Mouse (Mus musculus) kidney, postnatal 36 days (tissue): ENCODE data around the gene Casp6.

Experiments
- DNase-seq, 2 experiments: peaks; one replicate each; pipeline ENCODE4 v3.0.0; 2021 to 2022; ENCODE audit warnings: mixed read lengths in 2 of 2

The Casp6 gene

GRCm38 (mm10) chr3:129901271-129901809, at the start of gene Casp6:
TSS of gene Casp6 (plus strand) at chr3:129901425.
- peak; percentile 90 to 96 for DNase-seq

GRCm38 (mm10) chr3:129862592-129862991, 38.6 kb upstream of the Casp6 start:
- no peak for DNase-seq

- peak; percentile 45 to 79 for DNase-seq
These were observed 37.5 kb upstream of the Casp6 start for GRCm38 (mm10) chr3:129863698-129864097.

- DNase-seq: no peak
These were observed 23.9 kb upstream of the Casp6 start for GRCm38 (mm10) chr3:129877327-129877726.

GRCm38 (mm10) chr3:129878405-129879021, 22.7 kb upstream of the Casp6 start, which contains the start of gene Pla2g12a:
TSS of gene Pla2g12a (plus strand) at chr3:129878606.
- DNase-seq: peak; percentile 90 to 94

GRCm38 (mm10) chr3:129879131-129879757, 22.0 kb upstream of the Casp6 start:
- DNase-seq: peak; percentile 62 to 64

GRCm38 (mm10) chr3:129879913-129880312, 21.3 kb upstream of the Casp6 start:
- DNase-seq: no peak

- no peak for DNase-seq
These were observed 20.2 kb upstream of the Casp6 start for GRCm38 (mm10) chr3:129880925-129881593.

- no peak for DNase-seq
These were observed 15.6 kb upstream of the Casp6 start for GRCm38 (mm10) chr3:129885577-129885976.

- DNase-seq: peak; percentile 29 to 36
These were observed 14.8 kb upstream of the Casp6 start for GRCm38 (mm10) chr3:129886430-129886829.

GRCm38 (mm10) chr3:129887779-129888517, 13.3 kb upstream of the Casp6 start:
- DNase-seq: no peak

- no peak for DNase-seq
These were observed 9.2 kb upstream of the Casp6 start for GRCm38 (mm10) chr3:129892003-129892402.

GRCm38 (mm10) chr3:129893143-129893542, 8.1 kb upstream of the Casp6 start:
- DNase-seq: no peak

GRCm38 (mm10) chr3:129896591-129896990, 4.6 kb upstream of the Casp6 start:
- DNase-seq: no peak

- peak in 1 of 2 experiments; percentile 38 for DNase-seq
These were observed 2.3 kb upstream of the Casp6 start for GRCm38 (mm10) chr3:129898886-129899285.

GRCm38 (mm10) chr3:129903369-129903768, 2.1 kb downstream of the Casp6 start:
- no peak for DNase-seq

- DNase-seq: no peak
These were observed 2.6 kb downstream of the Casp6 start for GRCm38 (mm10) chr3:129903866-129904265.

- DNase-seq: no peak
These were observed 3.3 kb downstream of the Casp6 start for GRCm38 (mm10) chr3:129904381-129905132.

- no peak for DNase-seq
These were observed 10.8 kb downstream of the Casp6 start for GRCm38 (mm10) chr3:129912025-129912424.

- DNase-seq: no peak
These were observed 12.0 kb downstream of the Casp6 start for GRCm38 (mm10) chr3:129913241-129913640.

- DNase-seq: no peak
These were observed 16.2 kb downstream of the Casp6 start for GRCm38 (mm10) chr3:129917424-129917823.

- DNase-seq: peak; percentile 62 to 87
These were observed 17.2 kb downstream of the Casp6 start for GRCm38 (mm10) chr3:129918434-129918833.
